Mouse (Mus musculus) B cell, adult 2 months (primary cell): ENCODE results near the gene Zfp566.
A peak's percentile ranks its signal among the peaks of the same experiment; 100 is the strongest.

Source experiments
- DNase-seq, 2 experiments: peaks; one replicate each; pipeline ENCODE4 v3.0.0; 2022

Gene Zfp566

GRCm38 (mm10) chr7:30090092-30090969 lies at the start of gene Zfp566, which contains the start of gene Gm26920:
Zfp566 (minus strand) TSS chr7:30090527.
Gm26920 (minus strand) TSS chr7:30090410.
- DNase-seq = peak; percentile 92 to 93

GRCm38 (mm10) chr7:30136826-30137225 lies 46.5 kb upstream of the Zfp566 start:
- no peak for DNase-seq

DNA sequence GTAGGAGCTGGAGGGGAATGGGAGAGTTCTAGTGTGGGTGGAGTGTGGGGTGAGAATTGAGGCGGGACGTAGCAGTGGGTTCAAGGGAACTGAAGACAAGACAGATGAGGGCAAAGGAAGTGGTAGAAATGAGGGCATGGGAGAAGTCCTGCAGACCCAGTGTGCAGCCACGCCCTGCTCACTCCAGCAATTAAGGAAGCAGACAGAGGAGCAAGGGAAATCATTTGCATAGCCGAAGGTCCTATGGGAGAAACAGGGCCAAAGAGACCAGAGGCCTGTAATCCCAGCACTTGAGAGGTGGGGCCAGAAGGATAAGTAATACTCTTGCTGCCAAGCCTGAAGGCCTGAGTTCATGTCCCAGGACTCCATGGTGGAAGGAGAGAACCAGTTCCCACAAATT lies 42.1 kb upstream of the Zfp566 start:
- DNase-seq = no peak

GRCm38 (mm10) chr7:30129900-30130299 lies 39.6 kb upstream of the Zfp566 start:
- DNase-seq = no peak

- no peak for DNase-seq
Measured at GRCm38 (mm10) chr7:30122188-30122530, 31.8 kb upstream of the Zfp566 start.

- peak; percentile 92 for DNase-seq
Measured at GRCm38 (mm10) chr7:30121308-30122187, 31.2 kb upstream of the Zfp566 start, which contains the start of gene Zfp382. Zfp382 (plus strand) TSS chr7:30121942.

GRCm38 (mm10) chr7:30117935-30118334 lies 27.6 kb upstream of the Zfp566 start:
- peak in 1 of 2 experiments; percentile 2 for DNase-seq

DNA sequence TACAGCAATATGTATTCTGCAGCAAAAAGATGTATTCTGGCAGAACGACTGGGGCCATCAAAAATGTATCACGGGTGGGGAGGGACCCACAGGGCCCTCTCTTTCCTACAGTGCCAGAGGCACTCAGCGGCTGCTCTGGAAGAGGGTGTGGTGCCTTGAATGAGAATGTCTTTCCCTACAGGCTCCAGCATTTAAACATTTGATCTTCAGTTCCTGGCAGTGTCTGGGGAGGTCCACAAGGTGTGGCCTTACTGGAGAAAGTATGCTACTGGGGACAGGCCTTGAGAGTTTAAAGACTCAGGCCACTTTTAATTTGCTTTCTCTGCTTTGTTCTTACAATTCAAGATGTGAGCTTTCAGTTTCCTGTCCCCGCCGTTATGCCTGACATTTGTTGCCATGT lies 25.7 kb upstream of the Zfp566 start:
- DNase-seq = no peak

GRCm38 (mm10) chr7:30099297-30099696 lies 9.0 kb upstream of the Zfp566 start:
- DNase-seq = peak; percentile 26 to 30

DNA sequence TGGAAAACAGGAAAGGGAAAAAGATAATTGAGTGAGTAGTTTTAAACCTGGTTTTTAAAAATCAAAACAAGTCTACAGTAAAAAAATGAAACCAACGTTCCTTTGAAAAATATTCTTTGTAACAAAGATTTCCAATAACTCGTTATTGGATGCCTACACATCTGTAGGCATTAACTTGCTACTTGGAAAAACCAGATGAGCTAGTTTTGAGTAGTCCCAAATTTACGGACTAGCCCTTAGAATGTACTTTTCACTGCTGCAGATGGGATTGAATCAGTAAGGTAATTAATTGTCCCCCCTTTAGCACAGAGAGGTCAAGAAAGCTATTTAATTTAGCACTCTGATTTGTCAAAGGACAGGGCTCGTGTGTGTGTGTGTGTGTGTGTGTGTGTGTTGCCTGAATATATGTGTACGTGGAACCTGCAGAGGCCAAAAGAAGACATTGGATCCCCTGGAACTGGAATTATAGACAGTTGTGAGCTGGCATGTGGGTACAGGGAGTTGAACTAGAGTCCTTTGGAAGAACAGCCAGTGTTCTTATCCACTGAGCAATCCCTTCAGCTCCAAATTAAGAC lies 5.3 kb upstream of the Zfp566 start:
- DNase-seq = no peak

- DNase-seq = peak; percentile 82 to 83
Measured at GRCm38 (mm10) chr7:30094646-30095429, 4.5 kb upstream of the Zfp566 start, which contains the start of gene Zfp260. Zfp260 (plus strand) TSS chr7:30094777.

- no peak for DNase-seq
Measured at GRCm38 (mm10) chr7:30093918-30094415, 3.6 kb upstream of the Zfp566 start.

GRCm38 (mm10) chr7:30092666-30093065 lies 2.3 kb upstream of the Zfp566 start:
- DNase-seq = no peak

- DNase-seq = peak; percentile 37 to 45
Measured at GRCm38 (mm10) chr7:30090970-30091585, 751 bp upstream of the Zfp566 start.

- DNase-seq = no peak
Measured at GRCm38 (mm10) chr7:30089405-30089804, 922 bp downstream of the Zfp566 start.

GRCm38 (mm10) chr7:30086524-30086923 lies 3.8 kb downstream of the Zfp566 start:
- DNase-seq = no peak

- DNase-seq = peak; percentile 78 to 81
Measured at GRCm38 (mm10) chr7:30072146-30073028, 17.9 kb downstream of the Zfp566 start, which contains the start of gene Zfp82. Zfp82 (minus strand) TSS chr7:30072900.

- DNase-seq = no peak
Measured at GRCm38 (mm10) chr7:30064622-30065021, 25.7 kb downstream of the Zfp566 start.

DNA sequence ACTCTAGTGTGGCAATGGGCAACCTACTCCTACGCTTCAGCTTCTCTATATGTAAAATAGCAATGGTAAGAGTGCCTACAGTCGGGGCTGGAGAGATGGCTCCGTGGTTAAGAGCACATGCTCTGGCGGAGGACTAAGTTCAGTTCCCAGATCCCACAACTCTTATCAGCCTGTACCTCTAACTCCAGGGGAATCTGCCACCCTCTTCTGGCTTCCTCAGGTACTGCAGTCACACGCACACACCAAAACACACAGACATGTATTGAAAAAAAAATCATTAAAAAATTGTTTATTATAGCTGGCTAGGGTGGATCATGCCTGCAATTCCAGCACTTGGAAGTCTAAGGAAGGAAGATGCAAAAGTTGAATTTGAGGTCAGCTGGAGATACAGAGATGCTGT lies 27.8 kb downstream of the Zfp566 start:
- DNase-seq = peak; percentile 7 to 21

GRCm38 (mm10) chr7:30060341-30060740 lies 30.0 kb downstream of the Zfp566 start:
- DNase-seq = no peak
